Mouse (Mus musculus) thymus, adult 18-20 months (tissue): ENCODE data around the gene Kctd12b.
"Not testable (repeated sequence)": the region's sequence is repeated elsewhere in the genome, so short reads cannot be mapped to it uniquely, and the experiment has no call there.

Source experiments
- DNase-seq, 2 experiments: peaks; one replicate each; pipeline ENCODE4 v3.0.0; 2022; ENCODE audit warnings: mixed read lengths in 2 of 2

The Kctd12b gene

GRCm38 (mm10) chrX:153695782-153696395, at the start of gene Kctd12b:
Kctd12b (minus strand) TSS chrX:153696391.
- DNase-seq = peak in 1 of 2 experiments; percentile 1

DNA sequence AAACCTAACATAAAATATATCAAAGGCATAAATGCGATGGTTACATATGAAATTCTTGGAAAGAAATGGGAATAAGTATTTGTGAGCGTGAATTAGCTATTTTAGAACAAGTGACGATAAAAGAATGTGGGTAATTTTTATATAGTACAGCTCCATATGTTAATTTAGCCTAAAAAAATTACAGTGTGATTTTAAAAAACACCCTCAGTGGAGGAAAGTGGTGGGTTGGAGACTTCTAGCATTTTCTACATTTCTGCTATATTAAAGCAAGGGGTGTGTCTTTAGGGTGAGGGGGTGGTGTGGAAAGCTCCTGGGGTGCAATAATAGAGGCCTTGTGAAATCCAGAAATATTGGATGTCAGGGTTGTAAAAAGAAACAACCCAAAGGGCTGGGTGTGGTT, 46.3 kb upstream of the Kctd12b start:
- DNase-seq = no peak

GRCm38 (mm10) chrX:153735697-153736096, 39.5 kb upstream of the Kctd12b start:
- DNase-seq = no peak

DNA sequence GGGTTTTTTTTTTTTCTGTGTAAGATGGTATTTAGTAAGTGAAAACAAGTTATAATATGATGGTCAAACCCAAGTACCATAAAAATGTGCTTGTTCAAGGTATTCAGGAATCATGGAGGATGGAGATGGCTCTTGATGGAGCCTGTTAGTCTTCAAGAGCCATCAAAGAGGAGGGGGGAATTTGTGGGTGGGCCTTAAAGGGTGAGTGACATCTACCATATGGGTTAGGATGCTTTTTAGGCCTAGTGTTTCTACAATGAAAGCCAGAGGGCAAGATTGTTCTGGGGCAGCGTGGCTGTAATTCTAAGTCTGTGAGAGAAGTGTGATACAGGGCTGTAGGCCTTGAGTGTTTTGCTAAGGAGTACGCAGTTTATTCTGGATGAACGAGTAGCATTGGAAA, 28.2 kb upstream of the Kctd12b start:
- no peak for DNase-seq

DNA sequence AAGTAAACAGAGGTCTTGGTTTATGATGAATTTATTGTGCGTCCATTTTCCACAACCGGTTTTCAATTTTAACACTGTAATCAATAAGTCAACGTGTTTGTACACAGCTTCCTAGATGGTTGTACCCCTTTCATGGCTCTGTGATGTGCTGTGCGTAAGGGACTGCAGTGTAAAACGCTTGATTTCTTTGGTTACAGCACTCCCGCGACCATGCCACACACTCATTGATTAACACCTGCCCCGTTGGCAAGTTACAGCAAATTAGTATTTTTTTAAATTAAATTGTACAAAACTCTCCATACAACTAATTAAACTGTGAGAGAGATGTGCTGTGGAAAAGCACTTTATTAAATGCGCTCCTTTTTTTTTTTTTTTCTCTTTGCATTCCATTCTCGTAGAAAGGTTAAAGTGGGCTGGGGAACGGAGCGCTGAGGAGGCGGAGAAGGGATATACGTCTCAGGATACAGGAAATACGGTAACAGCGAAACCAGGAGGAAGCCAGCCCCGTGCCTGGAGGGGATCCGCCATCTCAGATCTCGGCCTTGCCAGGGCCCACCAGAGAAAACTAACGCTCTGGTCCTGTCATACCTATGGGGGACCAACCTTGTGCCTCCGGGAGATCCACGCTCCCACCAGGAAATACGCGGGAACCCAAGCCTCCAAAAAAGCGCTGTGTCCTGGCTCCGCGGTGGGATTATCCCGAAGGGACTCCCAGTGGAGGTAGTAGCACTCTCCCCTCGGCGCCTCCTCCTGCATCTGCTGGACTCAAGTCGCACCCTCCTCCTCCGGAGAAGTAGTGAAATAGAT, 27.1 kb upstream of the Kctd12b start, which contains the start of gene Nbdy:
TSS of gene Nbdy (plus strand) at position 481 of the 807 bp plus-strand sequence.
- peak; percentile 13 to 27 for DNase-seq

GRCm38 (mm10) chrX:153719602-153720001, 23.4 kb upstream of the Kctd12b start:
- no peak for DNase-seq

DNA sequence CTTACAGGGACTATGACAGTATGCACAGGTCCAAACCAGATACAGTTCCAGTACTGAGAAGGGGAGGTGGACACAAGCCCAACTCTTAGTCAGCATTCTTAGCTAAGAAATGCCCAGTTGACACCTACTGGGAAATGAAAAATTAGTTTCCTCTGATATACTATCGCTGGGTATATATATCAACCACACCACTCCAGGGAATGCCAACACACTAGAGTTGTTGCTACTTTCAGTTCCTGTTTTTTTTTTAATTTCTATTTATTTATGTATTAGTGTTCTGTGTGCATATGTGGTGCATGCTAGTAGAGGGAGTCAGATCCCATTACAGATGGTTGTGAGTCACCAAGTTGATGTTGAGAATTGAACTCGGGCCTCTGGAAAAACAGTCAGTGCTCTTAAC, 20.5 kb upstream of the Kctd12b start:
- no peak for DNase-seq

DNA sequence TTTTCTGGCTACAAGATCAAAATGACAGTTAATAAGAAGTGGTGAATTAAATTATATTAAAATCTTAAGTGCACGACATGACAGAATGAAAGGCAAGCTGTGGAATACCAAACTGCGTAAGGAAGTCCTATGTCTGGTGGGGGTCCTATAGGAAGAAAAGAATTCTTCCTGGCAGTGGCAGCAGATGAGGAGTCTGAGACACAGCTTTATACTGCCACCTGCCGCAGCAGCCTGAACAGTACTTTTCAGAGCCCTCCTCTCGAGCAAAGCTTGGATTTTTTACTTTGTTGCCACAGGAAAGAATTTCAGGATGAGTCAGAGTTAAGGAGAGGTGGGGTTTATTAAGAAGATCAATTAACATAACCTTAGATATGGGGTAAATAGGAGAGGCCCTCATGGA, 11.5 kb upstream of the Kctd12b start:
- DNase-seq = no peak

DNA sequence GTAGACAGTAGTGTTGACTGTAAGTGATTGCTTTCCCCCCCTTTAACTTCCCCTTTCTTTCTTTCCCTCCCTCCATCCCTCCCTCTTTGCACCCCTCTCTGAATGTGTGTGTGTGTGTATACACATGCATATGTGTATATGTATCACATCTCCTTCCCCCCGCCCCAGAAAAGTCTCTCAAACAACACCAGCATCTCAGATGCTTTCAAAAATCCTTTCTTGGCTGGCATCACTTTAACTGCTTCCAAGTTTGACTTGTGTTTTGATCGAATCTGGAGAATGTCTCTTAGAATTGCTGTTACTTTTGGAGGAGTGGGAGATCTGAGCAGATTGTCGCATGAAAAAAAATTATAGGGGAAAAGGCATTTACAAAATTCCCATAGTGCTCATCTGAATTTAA, 4.3 kb upstream of the Kctd12b start:
- no peak for DNase-seq

GRCm38 (mm10) chrX:153668233-153668632, 28.0 kb downstream of the Kctd12b start:
- DNase-seq = not testable (repeated sequence)

- no peak for DNase-seq
Observed at GRCm38 (mm10) chrX:153664903-153665302, 31.3 kb downstream of the Kctd12b start.

GRCm38 (mm10) chrX:153656949-153657348, 39.2 kb downstream of the Kctd12b start:
- no peak for DNase-seq

DNA sequence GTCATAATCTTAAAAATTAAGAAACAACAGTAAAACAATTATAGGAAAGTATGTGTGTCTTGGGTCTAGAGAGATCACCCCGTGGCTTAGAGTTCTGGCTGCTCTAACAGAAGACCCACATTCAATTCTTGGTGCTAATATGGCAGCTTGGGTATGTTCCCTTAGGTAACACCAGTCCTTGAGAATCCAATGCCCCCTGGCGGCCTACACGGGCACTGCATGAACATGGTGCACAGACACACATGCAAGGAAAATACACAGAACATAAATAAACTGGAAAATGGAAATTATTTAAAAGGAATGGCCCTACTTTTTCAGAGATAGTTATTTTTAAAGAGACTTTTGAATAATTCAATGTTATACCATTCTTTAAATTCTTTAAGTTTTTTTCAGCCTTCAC, 55.6 kb downstream of the Kctd12b start:
- DNase-seq = no peak

GRCm38 (mm10) chrX:153636247-153636646, 59.9 kb downstream of the Kctd12b start:
- DNase-seq = no peak
